Mouse (Mus musculus): Measurements from ENCODE around the gene 1700086D15Rik. TPM values are rescaled to one million over a fixed set of nuclear protein-coding genes. Genes with fewer than 3 reads are reported as not detected.

Gene 1700086D15Rik
- not detected for polyA plus RNA-seq (2017; shearing (Covaris generic))

DNA sequence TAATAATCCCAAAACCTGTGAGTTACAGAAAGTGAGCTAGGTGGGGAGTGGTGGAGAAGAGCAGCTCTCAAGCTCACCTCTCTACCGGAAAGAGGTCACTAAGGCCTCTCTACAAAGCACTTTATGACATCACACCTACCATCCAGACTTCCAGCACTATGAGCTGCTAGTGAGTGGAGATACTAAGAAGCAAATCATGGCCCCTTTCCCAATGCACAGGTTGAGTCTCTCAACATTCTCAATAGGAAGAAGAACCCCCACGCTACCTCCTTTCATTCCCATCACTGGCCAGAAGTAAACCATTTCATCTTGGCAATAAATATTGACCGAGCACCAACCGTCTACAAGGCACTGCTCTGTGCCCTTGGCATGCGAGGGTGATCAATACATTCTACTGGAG lies at the start of gene 1700086D15Rik:
Gene 1700086D15Rik, minus strand, starts transcription at position 101 of the 400 bp plus-strand sequence.

DNA sequence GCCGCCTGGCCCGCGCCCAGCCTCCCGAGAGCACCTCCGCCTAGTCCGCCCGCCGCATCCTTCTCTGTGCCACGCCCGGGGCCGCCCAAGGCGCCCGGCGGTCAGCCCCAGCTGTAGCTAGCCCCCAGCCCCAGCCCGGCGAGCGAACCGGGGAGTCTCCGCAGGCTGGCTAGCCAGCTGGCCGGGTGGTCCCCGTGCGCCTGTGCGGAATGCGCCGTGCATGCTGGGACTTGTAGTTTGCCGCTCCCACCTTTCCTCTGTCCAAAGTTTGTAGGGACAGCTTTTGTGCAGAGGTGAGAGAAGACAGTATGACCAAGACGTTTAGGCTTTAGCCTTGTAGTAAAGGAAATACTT lies 3.1 kb upstream of the 1700086D15Rik start, which contains the start of gene Arhgap44:
Gene Arhgap44, minus strand, starts transcription at position 195 of the 354 bp plus-strand sequence.

Other genes starting within 250 kb of the 1700086D15Rik start
- 29.9 TPM for gene Elac2, start 180.9 kb downstream of the 1700086D15Rik start, polyA plus RNA-seq (2017; shearing (Covaris generic))
- 0.21 TPM for gene Arhgap44, start 3.1 kb upstream of the 1700086D15Rik start, polyA plus RNA-seq (2017; shearing (Covaris generic))
- gene Myocd, start 110.1 kb upstream of the 1700086D15Rik start, polyA plus RNA-seq (2017; shearing (Covaris generic)) = not detected